Mouse (Mus musculus) brain, adult 10 weeks (tissue): ENCODE data around the gene Trit1. TPM values are rescaled to one million over a fixed set of nuclear protein-coding genes. Genes with fewer than 3 reads are reported as not detected.

Experiments
- polyA plus RNA-seq: library from polyadenylated mRNA; stranded (reverse); fragments of 350-450 nt; fragmentation: Illumina TruSeq; extraction: RNeasy Lipid Tissue Mini Kit (QIAGEN cat#74804); gene quantifications from one replicate; pipeline ENCODE4 v1.2.3, GENCODE M21; 2015; ENCODE audit warnings: low read depth, low replicate concordance

Trit1 gene
- polyA plus RNA-seq, result 14.4 TPM

DNA sequence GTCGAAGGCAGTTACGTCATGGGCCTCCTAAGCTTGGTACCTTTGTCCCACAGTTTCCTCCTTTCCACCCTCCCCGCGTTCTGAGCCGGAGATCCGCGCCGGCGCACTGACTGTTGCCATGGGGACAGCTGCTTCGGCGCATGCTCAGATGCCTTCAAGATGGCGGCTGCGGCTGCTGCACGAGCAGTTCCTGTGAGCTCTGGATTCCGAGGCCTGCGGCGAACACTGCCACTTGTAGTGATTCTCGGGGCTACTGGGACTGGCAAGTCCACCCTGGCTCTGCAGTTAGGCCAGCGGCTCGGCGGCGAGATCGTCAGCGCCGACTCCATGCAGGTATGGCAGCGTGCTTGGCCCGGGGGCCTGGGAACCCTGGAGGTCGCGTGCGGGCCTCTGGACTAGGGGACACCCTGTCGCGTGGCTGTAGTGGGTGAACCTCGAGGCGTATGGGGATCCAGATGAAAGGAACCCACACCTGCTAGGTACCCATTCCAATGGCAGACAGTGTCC, at the start of gene Trit1:
TSS of gene Trit1 (plus strand) at position 147 of the 507 bp plus-strand sequence.

DNA sequence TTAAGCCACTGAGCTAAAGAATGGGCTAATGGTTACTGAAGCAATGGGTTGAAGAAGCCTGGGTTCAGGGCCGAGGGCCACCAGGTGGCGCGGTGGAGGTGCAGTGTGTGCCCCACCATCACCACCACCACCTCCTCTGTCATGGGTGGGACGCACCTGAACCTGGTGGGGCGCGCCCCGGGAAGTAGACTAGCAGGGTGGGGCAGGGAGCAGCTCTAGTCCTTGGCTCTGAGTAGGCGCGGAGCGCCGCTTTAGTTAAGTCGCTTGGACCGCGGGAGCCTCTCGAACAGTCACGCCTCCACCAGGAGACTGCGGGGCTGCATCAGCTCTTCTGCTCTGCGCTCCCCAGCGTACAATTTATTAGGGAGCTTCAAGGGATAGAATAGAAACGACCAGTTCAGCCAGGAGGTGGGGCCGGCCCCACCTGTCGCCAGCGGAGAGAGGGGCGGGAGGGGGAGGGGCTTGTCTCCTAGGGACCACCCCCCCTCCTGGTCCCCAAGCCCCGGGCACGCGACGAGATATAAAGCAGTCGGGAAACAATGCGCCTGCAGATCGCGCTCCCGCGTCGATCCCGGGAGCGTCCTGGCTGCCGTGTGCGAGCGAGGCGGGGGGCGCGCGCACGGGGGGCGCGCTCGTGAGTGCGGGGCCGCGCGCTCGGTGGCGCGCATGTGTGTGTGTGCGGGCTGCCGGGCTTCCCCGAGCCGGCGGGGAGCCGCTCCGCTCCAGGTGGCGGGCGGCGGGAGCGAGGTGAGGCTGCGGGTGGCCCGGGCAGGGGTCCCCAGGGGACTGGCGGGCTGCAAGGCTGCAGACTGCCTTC, 20.8 kb upstream of the Trit1 start, which contains the start of gene Mycl:
TSS of gene Mycl (plus strand) at position 249 of the 817 bp plus-strand sequence.

Other genes with a start within 250 kb of the Trit1 start
- 144 TPM for gene Ppt1, start 180.4 kb upstream of the Trit1 start, polyA plus RNA-seq
- gene Cap1, start 130.5 kb upstream of the Trit1 start, polyA plus RNA-seq, result 235 TPM
- 22.5 TPM for gene Mfsd2a, start 55.4 kb upstream of the Trit1 start, polyA plus RNA-seq
- 6.7 TPM for gene Mycl, start 20.9 kb upstream of the Trit1 start, polyA plus RNA-seq
- gene Bmp8b, start 88.6 kb downstream of the Trit1 start, polyA plus RNA-seq, result 0.27 TPM
- 0.34 TPM for gene Oxct2b, start 99.7 kb downstream of the Trit1 start, polyA plus RNA-seq
- 26.6 TPM for gene Ppie, start 123.4 kb downstream of the Trit1 start, polyA plus RNA-seq
- 396 TPM for gene Hpcal4, start 166.6 kb downstream of the Trit1 start, polyA plus RNA-seq
- gene Nt5c1a, start 184.9 kb downstream of the Trit1 start, polyA plus RNA-seq, result 6.1 TPM
- 3.0 TPM for gene Heyl, start 217.0 kb downstream of the Trit1 start, polyA plus RNA-seq
- gene Pabpc4, start 245.8 kb downstream of the Trit1 start, polyA plus RNA-seq, result 27.5 TPM